Mouse (Mus musculus): ENCODE data around the gene Tceal5. TPM values are rescaled to one million over a fixed set of nuclear protein-coding genes. Genes with fewer than 3 reads are reported as not detected.
A peak's percentile ranks its signal among the peaks of the same experiment; 100 is the strongest.

Gene Tceal5
- polyA plus RNA-seq, 1 experiment from 2014 or later, result 2.6 TPM

DNA sequence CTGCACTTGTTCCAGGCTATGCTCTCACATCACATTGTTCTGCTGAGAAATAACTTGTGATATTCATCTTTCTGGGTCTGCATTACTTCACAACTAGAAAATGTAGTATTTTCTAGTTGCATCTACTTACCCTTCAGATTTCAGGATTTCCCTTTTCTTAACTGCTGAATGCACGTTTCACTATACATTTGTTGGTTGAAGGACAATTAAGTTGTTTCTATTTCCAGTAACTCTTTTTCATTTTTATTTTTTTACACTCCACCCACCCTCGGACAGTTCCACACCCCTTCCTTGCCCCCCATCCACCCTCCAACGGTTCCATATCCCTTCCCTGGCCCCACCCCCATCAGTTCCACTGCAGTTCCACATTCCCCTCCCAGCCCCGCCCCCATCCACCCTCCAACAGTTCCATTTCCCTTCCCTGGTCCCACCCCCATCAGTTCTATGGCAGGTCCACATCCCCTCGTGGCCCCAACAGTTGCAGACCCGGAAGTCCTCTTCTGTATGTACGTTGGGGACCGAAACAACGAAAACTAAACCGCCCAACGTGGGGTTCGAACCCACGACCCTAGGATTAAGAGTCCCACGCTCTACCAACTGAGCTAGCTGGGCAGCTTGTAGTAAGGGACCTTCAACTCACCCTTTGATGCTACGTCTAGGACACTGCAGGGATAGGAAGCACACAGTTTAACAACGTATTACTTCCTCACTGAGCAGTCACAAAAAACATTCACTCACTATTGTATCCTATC lies 8.3 kb downstream of the Tceal5 start:
- no peak for DNase-seq (ENCODE audit: low spot score)
- H3K27me3 ChIP-seq (ENCODE audit: control insufficient read depth, insufficient read depth, low read length), result no peaks in the 10 kb centered on the region
- no peak overlapping the region for H3K27ac ChIP-seq (ENCODE audit: low read depth, low read length)
- H3K9me3 ChIP-seq (ENCODE audit: control insufficient read depth, low read length), result no peaks in the 10 kb centered on the region
- no peaks in the 10 kb centered on the region for H3K4me1 ChIP-seq (replicated peaks; ENCODE audit: control insufficient read depth, insufficient read depth, low read length)
- H3K9ac ChIP-seq (ENCODE audit: low read depth, low read length), result no peak overlapping the region
- H3K4me2 ChIP-seq (replicated peaks; ENCODE audit: low read depth, low read length), result no peak overlapping the region
- no peak overlapping the region for H3K4me3 ChIP-seq (ENCODE audit: low read depth, low read length)
- no peaks in the 10 kb centered on the region for H3K36me3 ChIP-seq (ENCODE audit: control insufficient read depth, insufficient read depth, low read length)
- ATAC-seq (ENCODE audit: low FRiP score), result no peak
- 90% methylated on average over 16 of the region's 16 CpGs for WGBS

DNA sequence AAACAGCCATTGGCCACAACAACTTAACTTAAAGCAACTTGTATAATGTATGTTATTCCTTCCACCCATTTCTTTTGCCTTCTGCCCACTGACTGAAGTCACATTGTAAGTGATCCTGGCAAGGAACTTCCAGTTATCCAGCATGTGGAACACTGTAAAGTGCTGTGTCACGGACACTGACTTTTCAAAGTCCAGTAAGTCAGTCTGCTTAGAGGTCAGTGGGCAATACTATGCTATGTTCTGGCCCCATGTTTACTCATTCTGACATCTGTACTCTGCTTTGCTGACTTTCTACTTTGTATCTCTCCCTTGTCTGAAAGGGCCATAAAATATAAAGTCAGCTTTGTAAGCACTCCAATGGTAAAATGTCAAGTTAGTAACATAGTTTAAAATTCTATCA lies 20.6 kb downstream of the Tceal5 start:
- Histone ChIP-seq H3K36me3 (ENCODE audit: control insufficient read depth, insufficient read depth, low read length) (no peaks in the 10 kb centered on the region), H3K9ac (ENCODE audit: low read depth, low read length) (no peak overlapping the region), H3K27me3 (ENCODE audit: control insufficient read depth, insufficient read depth, low read length) (no peaks in the 10 kb centered on the region), H3K4me1 (replicated peaks; ENCODE audit: control insufficient read depth, insufficient read depth, low read length) (no peaks in the 10 kb centered on the region), H3K9me3 (ENCODE audit: control insufficient read depth, low read length) (no peaks in the 10 kb centered on the region), H3K27ac (ENCODE audit: low read depth, low read length) (no peak overlapping the region), H3K4me3 (ENCODE audit: low read depth, low read length) (no peak overlapping the region), H3K4me2 (replicated peaks; ENCODE audit: low read depth, low read length) (no peak overlapping the region)
- DNase-seq (ENCODE audit: low spot score), result no peak
- ATAC-seq (ENCODE audit: low FRiP score), result no peak
- WGBS, result 76% methylated on average over 1 of the region's 1 CpGs

GRCm38 (mm10) chrX:136180897-136181553 lies 22.7 kb downstream of the Tceal5 start:
- Histone ChIP-seq H3K27ac (ENCODE audit: low read depth, low read length) (no peak overlapping the region), H3K9me3 (ENCODE audit: control insufficient read depth, low read length) (no peaks in the 10 kb centered on the region), H3K27me3 (ENCODE audit: control insufficient read depth, insufficient read depth, low read length) (no peaks in the 10 kb centered on the region), H3K4me1 (replicated peaks; ENCODE audit: control insufficient read depth, insufficient read depth, low read length) (no peaks in the 10 kb centered on the region), H3K4me3 (ENCODE audit: low read depth, low read length) (no peak overlapping the region), H3K4me2 (replicated peaks; ENCODE audit: low read depth, low read length) (no peak overlapping the region), H3K36me3 (ENCODE audit: control insufficient read depth, insufficient read depth, low read length) (no peaks in the 10 kb centered on the region), H3K9ac (ENCODE audit: low read depth, low read length) (no peak overlapping the region)
- ATAC-seq (ENCODE audit: low FRiP score), result peak; percentile 69
- peak; percentile 18 for DNase-seq (ENCODE audit: low spot score)
- 16% methylated on average over 11 of the region's 11 CpGs for WGBS

GRCm38 (mm10) chrX:136172786-136173185 lies 30.9 kb downstream of the Tceal5 start:
- no peaks in the 10 kb centered on the region for H3K27me3 ChIP-seq (ENCODE audit: control insufficient read depth, insufficient read depth, low read length)
- no peak overlapping the region for H3K9ac ChIP-seq (ENCODE audit: low read depth, low read length)

GRCm38 (mm10) chrX:136172118-136172551 lies 31.5 kb downstream of the Tceal5 start, which contains the start of gene Tceal8:
Gene Tceal8 (minus strand): TSS chrX:136172342.
- Histone ChIP-seq H3K27ac (ENCODE audit: low read depth, low read length) (peak within 1 kb of the TSS; percentile 80), H3K4me2 (replicated peaks; ENCODE audit: low read depth, low read length) (peak within 1 kb of the TSS; percentile 48), H3K4me1 (replicated peaks; ENCODE audit: control insufficient read depth, insufficient read depth, low read length) (no peaks in the 10 kb centered on the region)

More at GRCm38 (mm10) chrX:136172786-136173185, 30.9 kb downstream of the Tceal5 start:
- Histone ChIP-seq H3K4me3 (ENCODE audit: low read depth, low read length) (peak overlapping the region; percentile 53), H3K9me3 (ENCODE audit: control insufficient read depth, low read length) (no peaks in the 10 kb centered on the region), H3K36me3 (ENCODE audit: control insufficient read depth, insufficient read depth, low read length) (no peaks in the 10 kb centered on the region), H3K4me2 (replicated peaks; ENCODE audit: low read depth, low read length) (no peak overlapping the region), H3K4me1 (replicated peaks; ENCODE audit: control insufficient read depth, insufficient read depth, low read length) (no peaks in the 10 kb centered on the region), H3K27ac (ENCODE audit: low read depth, low read length) (no peak overlapping the region; the same call in 1 of the 2 replicates)
- ATAC-seq (ENCODE audit: low FRiP score), result no peak
- 22% methylated on average over 10 of the region's 10 CpGs for WGBS
- peak; percentile 40 for DNase-seq (ENCODE audit: low spot score)

GRCm38 (mm10) chrX:136171189-136172117 lies 32.2 kb downstream of the Tceal5 start:
- Histone ChIP-seq H3K4me1 (replicated peaks; ENCODE audit: control insufficient read depth, insufficient read depth, low read length) (no peaks in the 10 kb centered on the region), H3K9me3 (ENCODE audit: control insufficient read depth, low read length) (no peaks in the 10 kb centered on the region), H3K4me3 (ENCODE audit: low read depth, low read length) (peak overlapping the region; percentile 53), H3K27ac (ENCODE audit: low read depth, low read length) (peak overlapping the region; percentile 58), H3K4me2 (replicated peaks; ENCODE audit: low read depth, low read length) (peak overlapping the region; percentile 48), H3K27me3 (ENCODE audit: control insufficient read depth, insufficient read depth, low read length) (no peaks in the 10 kb centered on the region), H3K9ac (ENCODE audit: low read depth, low read length) (peak overlapping the region; percentile 64), H3K36me3 (ENCODE audit: control insufficient read depth, insufficient read depth, low read length) (no peaks in the 10 kb centered on the region)
- WGBS, result 20% methylated on average over 24 of the region's 24 CpGs
- ATAC-seq (ENCODE audit: low FRiP score) (peak; percentile 65), DNase-seq (ENCODE audit: low spot score) (peak; percentile 66)

More at GRCm38 (mm10) chrX:136172118-136172551, 31.5 kb downstream of the Tceal5 start, which contains the start of gene Tceal8:
- H3K4me3 ChIP-seq (ENCODE audit: low read depth, low read length), result peak within 1 kb of the TSS; percentile 53
- H3K9ac ChIP-seq (ENCODE audit: low read depth, low read length), result peak within 1 kb of the TSS; percentile 64
- ATAC-seq (ENCODE audit: low FRiP score) (peak; percentile 95), DNase-seq (ENCODE audit: low spot score) (peak; percentile 86)
- no peaks in the 10 kb centered on the region for H3K36me3 ChIP-seq (ENCODE audit: control insufficient read depth, insufficient read depth, low read length)
- H3K27me3 ChIP-seq (ENCODE audit: control insufficient read depth, insufficient read depth, low read length), result no peaks in the 10 kb centered on the region
- 27% methylated on average over 10 of the region's 10 CpGs for WGBS
- no peaks in the 10 kb centered on the region for H3K9me3 ChIP-seq (ENCODE audit: control insufficient read depth, low read length)

GRCm38 (mm10) chrX:136170625-136171024 lies 33.1 kb downstream of the Tceal5 start:
- Histone ChIP-seq H3K4me2 (replicated peaks; ENCODE audit: low read depth, low read length) (peak overlapping the region; percentile 48), H3K4me1 (replicated peaks; ENCODE audit: control insufficient read depth, insufficient read depth, low read length) (no peaks in the 10 kb centered on the region), H3K4me3 (ENCODE audit: low read depth, low read length) (peak overlapping the region; percentile 53), H3K9me3 (ENCODE audit: control insufficient read depth, low read length) (no peaks in the 10 kb centered on the region), H3K36me3 (ENCODE audit: control insufficient read depth, insufficient read depth, low read length) (no peaks in the 10 kb centered on the region), H3K9ac (ENCODE audit: low read depth, low read length) (no peak overlapping the region), H3K27ac (ENCODE audit: low read depth, low read length) (no peak overlapping the region), H3K27me3 (ENCODE audit: control insufficient read depth, insufficient read depth, low read length) (no peaks in the 10 kb centered on the region)
- ATAC-seq (ENCODE audit: low FRiP score) (no peak), DNase-seq (ENCODE audit: low spot score) (no peak)
- 66% methylated on average over 10 of the region's 10 CpGs for whole genome bisulfite sequencing
